Mouse (Mus musculus) spleen, postnatal 10 days (tissue): ENCODE measurements around the gene Amer2.
"Not testable (repeated sequence)": the region's sequence is repeated elsewhere in the genome, so short reads cannot be mapped to it uniquely, and the experiment has no call there.

ENCODE experiments used
- DNase-seq, 2 experiments: peaks; one replicate each; pipeline ENCODE4 v3.0.0; 2021 to 2022; ENCODE audit warnings: low spot score in 2 of 2

Amer2 gene

DNA sequence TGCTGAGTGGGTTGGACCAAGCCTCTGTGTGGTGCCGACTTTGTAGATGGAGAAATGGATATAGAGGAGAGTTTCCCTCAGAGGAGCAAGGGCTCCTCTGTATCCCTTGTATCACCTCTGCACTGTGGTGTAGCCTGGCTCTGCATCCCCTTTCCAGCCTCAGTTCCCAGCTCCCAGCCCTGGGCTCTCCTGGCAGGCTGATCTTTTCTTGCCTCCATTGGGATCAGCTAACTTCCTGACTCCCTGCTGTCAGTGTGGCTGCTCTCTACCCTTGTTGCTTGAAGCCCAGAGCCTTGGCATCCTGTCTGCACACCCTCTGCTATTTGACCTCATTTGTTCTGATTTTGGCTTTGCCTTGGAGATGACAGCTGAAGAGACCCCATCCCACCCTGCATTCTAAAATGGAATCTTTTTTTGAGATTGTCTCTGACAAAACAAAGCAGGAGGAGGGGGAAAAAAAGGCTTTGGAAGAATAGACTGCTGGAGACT is at the start of gene Amer2:
Gene Amer2 (plus strand): TSS at position 439 of the 489 bp plus-strand sequence.
- no peak for DNase-seq

DNA sequence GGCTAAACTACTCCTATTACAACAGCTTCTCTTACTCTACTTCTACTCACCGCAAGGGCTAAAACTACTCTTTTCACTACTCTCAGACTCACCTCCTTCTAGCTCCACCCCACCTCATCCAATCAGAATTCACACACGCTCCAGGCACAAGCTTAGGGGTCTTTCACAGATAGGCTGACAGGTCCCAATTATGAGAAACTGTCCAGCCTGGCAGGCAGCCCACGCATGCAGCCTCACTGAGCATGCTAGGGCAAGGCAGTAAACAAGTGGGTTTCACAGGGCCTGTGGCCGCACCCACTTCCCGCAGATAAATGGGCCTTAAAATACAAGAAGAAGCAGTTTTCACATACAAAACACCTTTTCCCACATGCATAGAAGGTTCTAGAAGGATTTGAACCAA is 33.1 kb upstream of the Amer2 start:
- DNase-seq: not testable (repeated sequence)

DNA sequence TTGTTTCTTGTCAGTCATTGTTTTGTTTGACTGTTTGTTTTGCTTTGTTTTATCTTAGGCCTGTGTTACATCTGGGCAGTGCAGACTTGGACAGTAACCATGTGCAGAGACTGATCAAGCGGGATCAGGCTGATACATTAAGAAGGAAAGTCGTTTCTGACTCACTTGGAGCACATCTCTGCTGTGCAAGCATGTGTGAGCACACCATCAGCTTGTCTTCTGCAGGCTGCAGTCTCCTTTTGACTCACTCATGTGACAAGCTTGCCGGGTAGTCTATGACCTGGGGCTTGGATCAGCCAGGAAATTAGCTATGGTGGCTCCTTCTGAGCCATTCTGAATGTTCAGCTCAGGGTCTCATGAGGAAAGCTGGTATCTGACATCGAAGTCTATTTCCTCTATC is 32.5 kb upstream of the Amer2 start:
- DNase-seq: no peak

DNA sequence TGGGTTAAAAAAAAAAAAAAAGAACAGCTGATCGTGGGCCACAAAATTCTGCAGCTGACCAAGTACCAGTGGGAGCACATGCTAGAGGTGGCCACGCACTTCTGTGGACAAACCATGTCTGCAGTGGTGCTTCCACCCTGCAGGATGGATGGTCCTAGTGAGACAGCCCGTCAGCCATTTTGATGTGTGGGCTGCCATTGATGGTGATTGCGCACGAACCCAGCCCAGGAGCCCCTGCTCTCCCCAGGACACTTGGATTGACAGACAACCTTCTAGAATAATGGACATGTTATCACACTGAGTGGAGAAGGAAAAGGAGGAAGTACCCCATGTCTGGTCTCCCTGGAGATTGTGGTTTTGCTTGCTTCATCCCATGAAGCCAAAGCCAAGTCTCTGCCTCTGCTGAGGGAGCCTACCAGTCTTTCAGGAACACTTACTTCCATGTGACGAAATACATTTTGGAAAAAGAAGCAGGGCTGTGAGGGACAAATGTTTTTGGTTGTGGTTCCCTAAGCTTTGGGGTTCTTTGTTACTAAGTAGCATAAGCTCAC is 27.7 kb upstream of the Amer2 start:
- no peak for DNase-seq

DNA sequence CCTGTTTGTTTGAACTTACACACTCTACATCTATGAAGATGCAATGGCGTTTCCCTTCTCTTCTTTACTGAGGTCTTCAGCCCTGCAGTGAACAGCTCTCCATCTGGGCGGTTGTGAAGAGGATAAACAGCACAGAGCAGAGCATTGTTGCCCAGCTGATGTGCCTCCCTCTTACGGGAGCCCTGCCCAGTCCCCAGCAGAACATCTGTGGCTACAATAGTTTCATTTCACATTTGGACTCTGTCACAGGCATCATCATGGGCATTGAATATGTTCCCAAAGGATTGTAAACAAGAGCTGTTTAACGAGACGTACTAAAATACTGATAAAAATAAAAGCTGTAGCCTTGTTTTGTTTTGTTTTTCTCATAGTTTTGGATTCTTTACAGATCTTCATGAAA is 14.7 kb upstream of the Amer2 start:
- DNase-seq: no peak

DNA sequence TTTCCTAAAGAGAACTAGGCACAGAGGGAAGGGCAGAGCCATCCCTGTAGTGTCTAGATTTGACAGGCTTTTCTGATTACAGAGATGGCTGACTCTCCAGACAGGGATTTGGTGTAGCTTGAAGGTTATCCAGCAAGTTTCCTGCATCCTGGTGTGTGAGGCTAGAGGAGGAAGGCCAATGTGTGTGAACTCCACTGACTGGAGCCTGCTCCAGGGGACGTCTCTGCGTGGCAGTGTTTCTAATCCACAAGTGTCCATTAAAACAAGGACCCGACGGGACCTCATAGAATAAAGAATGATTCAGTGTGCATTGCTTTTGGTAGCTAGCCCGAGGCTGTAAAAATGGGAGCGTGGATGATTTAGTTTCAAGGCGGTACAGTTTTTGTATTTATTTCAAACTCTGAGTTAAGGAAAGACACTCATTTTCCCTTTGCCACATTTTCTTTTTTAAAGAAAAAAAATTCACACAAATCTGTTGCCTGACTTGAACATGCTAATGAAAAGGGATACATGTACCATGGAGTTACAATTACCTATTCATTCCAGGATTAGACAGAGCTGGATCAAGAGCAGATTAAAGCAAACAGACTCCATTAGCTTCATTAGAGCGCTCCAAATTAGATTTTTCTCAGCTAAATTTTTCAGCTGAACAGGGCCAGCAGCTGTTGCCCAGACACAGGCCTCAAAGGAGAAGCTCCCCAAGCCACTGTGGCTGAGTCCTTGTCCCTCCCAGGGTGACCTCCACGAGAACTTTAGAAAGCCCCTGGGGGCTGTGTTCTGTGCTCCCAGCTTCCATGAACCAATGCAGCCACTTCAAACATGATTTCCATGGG is 11.5 kb upstream of the Amer2 start:
- no peak for DNase-seq

DNA sequence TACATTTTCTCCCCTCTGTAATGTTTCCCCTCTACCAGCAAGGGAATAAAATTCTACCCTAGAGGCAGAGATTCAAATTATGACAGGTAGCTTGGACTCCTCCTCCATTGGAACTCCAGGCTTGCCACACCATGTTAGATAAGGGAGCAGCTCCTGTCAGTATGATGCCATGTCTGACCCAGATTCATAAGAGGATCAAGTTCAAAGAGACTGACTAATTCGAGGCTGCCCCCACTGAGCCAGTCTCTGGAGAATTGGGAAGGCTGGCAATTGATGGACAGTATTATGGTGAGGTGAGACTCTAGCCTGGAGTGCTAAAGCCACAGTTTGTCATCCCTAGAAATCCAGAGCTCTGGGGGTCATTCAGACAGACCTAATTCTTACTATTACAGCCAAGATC is 6.3 kb upstream of the Amer2 start:
- no peak for DNase-seq

DNA sequence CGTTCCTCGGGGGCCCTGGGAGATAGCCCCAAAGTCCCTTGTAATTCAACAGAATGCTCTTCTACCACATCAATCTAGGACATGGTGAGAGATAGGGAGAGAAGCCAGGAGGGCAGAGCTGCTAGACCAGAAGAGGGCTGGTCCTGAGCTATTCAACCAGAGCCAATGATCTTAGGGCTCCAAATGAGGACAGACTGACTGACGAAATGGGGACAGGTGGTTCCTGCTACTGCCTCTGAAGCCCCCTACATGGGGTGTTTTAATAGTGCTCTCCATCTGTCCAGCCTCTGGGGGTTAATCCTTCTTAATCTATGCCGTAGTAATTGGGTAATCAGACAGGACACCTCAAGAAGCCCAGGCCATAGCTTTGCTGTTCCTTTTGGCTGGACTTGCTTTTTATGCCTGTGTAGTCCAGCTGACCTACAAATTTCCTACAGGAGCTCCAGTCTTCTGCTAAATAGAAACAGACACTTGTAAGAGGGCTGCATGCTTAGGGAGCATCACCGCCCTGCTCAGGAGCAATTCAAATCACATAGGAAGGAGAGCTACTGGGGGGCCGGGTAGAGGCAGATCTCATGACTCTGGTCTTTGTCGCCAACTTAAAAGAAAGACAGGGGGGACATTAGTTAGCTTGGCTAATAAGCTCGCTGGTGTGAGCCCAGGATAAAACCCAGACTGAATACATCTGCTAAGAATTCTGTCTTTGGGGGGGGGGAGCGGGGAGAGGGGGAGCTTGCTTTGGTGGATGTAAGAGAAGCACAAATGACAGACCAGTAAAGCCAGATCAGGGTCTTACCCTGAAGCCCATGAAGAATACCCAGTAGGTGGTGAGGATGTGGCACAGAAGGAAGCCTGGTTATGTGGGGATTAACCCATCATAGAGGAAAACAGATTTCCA is 4.0 kb upstream of the Amer2 start:
- DNase-seq: no peak

DNA sequence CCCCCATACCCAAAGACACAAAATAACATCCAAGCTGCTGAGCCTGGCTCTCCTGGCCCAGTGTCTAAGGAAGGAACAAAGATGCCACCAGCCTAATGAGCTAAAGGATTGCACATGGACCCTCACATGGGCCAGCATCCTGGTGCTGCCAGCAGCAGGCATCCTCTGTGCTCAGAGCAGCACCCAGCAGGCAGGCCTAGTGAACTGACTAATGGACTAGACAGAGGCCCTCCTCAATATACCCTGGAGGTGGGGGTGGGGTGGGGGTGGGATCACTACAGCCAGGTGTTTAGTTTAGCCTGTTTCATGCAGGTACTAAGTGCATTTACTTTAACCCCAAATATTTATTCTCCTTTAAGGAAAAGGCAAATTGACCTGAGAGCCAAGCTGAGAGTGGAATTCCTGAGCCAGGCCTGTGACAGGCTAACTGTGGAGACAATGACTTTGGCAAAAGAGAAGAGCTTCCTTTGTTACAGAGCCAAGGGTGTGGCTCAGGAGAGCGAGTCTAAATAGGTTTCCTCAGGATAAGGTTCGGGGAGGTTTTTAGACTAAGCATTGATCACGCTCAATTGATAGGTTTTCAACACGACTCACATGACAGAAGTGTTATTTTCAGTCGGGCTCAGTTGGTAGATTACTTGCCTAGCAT is 3.3 kb upstream of the Amer2 start:
- DNase-seq: no peak

DNA sequence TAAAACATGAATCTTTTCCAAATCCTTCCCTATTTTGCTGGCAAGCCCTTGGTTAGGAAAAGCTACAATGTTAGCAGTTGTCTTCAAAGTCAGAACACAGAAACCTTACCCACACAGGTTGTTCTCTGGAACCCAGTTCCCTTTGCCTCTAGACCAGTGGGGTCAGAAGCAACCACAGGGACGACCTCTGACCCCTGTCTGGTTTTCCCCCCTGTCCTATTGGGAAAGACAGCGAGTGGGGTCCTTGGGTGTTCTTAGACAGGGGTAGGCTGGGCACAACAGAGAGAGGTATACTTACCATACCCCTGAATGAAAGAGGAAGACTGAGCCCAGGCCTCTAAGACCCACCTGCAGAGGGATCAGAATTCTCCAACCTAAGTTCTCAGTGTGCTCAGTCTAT is 4.0 kb downstream of the Amer2 start:
- no peak for DNase-seq

DNA sequence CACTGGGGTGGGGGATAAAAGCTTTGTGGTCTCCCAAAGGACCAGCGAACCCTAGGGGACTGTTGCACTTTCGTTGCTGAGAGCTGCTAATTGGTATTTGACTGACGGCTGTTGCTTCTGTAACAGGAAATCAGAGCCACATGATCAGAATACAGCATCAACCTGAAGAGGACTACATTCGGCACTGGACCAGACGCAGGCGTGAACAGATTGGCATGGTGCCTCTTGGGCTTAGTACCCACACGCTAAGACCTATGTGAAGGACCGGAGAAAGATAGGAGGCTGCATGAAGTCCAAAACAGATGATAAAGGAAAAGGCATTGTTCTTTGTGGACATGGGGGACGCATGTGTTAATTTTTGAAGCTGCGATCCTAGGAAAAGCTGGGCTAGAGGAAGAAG is 4.5 kb downstream of the Amer2 start:
- no peak for DNase-seq

DNA sequence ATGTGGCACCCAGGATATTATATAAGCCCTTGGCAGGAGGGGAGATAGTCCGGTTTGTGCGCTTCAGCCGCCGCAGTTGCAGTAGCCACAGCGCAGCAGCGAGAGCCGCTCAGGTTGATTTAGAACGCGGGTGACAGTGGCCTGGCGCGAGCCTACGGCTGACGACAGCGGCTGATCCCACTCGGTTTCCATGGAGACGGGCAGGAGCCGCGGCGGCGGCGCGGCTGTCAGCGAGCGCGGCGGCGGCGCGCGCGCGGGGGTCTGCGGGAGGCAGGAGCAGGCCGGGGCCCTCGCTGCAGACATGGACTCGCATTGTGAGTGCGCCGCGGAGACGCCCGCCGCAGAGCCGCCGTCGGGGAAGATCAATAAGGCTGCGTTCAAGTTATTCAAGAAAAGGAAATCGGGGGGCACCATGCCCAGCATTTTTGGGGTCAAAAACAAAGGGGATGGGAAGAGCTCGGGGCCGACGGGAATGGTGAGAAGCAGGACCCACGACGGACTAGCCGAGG is 5.1 kb downstream of the Amer2 start:
- DNase-seq: no peak

DNA sequence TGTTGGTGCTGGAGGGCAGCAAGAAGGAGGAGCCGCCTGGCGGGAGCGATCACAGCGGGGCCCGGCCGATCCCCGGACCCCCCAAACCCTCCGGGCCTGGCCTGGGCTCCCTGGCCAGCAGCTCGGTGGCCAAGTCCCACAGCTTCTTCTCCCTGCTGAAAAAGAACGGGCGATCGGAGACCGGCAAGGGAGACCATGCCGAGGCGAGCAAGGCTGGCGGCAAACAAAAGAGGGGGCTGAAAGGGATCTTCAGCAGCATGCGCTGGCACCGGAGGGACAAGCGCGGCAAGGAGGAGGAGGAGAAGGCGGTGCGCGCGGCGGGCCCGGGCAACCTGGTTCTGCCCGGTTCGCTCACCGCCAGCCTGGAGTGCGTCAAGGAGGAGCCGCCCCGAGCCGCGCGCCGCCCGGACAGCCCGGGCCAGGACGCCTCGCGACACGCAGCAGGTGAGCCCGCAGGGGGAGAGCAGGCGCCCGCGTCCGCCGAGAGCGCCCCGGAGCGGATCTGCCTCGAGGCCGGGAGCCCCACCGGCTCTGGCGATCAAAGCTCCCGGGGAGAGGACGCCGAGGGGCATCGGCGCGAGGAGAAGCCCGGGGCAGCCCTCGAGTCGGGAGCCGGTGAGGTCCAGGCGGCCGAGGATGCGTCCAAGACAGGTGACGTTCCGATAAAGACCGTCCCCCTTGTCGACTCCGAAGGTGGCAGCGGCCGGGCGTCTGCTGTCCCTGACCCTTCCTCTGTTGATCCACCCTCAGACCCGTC is 5.7 kb downstream of the Amer2 start:
- peak; percentile 9 to 19 for DNase-seq

DNA sequence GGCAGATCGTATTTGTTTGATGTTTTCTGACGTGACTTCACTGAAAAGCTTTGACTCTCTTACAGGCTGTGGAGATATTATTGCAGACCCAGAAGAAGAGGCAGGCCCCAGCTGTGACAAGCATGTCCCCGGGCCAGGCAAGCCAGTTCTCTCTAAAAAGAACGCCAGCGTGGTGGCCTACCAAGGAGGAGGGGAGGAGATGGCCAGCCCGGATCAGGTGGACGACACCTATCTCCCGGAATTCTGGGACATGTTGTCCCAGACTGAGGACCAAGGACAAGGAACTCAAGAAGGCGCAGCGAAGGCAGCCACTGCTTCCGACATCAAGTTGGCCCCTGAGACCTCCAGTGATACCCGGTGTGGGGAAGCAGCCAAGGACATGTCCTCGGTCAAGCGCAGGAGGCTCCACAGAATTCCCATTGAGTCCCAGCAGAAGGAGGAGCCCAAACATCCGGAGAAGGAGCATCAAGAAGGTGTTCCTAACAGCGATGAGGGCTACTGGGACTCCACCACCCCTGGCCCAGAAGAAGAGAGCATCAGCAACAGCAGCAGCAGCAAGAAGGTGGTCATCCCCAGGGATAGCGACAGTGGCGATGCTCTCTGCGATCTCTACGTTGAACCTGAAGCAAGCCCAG is 6.4 kb downstream of the Amer2 start:
- no peak for DNase-seq

DNA sequence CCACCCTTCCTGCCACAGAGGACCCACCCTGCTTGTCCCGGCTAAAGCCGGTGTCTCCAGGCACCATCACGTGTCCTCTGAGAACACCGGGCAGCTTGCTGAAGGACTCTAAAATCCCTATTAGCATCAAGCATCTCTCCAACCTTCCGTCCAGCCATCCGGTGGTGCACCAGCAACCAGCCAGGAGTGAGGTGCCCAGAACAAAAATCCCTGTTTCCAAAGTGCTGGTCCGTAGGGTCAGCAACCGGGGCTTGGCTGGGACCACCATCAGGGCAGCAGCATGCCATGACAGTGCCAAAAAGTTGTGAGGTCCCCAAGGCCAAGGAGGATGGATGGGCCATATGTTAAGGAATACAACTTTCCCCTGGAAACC is 6.9 kb downstream of the Amer2 start:
- DNase-seq: no peak

DNA sequence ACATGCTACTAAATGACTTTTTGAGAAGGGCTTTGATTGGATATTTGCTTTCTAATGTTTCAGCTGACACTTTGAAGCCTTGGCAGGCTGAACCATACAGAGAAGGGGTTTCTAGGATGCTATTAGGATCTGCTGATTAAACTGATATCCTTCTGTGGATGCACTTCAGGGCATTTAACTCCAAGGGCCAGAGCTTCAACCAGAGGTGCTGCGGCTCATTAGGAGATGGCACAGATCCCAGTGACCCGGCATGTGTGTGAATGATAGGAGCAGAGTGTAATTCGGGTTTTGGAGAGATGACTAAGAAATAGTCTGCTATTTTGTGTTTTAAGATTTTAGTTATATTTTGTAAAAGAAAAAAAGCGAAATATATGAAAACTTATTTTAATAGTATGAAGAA is 8.6 kb downstream of the Amer2 start:
- no peak for DNase-seq

DNA sequence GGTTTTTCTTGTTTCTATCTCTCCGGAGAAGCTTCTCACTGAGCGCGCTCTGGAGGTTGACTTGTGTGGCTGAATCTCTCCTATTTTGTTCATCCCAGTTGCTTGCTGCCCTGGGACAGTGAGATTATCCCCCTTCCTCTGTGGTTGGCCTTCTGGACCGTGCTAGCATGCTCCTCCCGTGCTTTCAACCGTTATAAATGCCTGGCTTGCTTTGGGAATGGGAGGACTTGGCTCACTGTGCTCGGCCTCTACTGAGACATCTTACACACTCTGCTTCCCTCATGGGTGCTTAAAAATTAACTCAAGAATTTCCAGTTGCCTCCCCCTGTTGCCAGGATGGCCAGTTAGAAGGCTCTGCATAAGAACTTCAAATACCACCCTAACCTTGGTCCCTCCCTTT is 10.8 kb downstream of the Amer2 start:
- no peak for DNase-seq

DNA sequence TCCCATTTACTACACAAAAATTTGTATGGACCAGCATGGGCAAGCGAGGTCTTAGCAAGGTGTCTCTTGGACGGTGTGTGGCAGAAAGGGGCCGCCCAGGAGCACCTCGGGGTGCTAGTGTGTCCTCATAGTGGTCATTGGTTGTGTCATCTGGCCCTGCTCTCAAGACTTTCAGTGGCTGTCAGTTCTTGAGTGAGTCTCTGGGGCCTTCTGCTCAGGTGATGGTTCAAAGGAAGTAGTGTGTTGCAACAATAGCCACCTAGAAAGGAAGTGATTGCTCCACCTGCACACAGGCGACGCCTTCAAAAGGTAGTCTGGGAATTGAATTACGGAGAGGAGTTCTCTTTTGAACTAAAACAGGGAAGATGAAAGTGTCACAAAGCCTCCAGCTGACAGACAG is 11.2 kb downstream of the Amer2 start:
- DNase-seq: no peak

DNA sequence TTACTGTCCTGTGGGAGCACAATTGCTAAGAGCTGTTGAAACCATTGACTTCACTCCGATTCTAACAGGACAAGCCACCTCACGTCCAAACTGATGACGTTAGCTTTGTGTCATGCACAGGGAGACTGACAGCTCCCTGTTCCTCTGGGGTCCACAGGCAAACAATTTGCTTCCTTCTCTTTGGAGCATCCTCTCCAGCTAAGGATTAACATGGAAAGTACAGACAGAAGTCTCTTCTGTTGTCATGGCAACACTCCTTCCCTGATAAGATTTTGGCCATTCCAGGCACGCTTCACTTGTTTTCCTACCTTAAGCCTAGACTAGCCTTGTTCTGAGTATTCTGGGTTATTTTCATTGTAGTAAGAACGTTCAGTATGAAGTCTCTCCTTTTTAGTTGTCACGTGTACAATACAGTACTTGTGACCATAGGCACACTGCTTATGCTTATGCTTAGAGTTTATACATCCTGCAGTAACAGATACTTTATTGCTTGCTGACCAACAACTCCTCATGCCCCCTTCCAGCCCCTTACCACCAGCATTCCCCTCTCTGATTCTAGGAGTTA is 12.1 kb downstream of the Amer2 start:
- DNase-seq: no peak
